Mouse (Mus musculus) heart, embryonic 14.5 days (tissue): Measurements from ENCODE around the gene Ankrd37. TPM values are rescaled to one million over a fixed set of nuclear protein-coding genes. Genes with fewer than 3 reads are reported as not detected.

ENCODE experiments used
- ATAC-seq: fragments of 200-750 bp; cut with Nextera tagmentation; 2 replicates; pipeline ENCODE4 v1.8.0; 2017; ENCODE audit warnings: low read depth, moderate TSS enrichment; ENCODE audit not compliant: insufficient number of reproducible peaks, insufficient read depth, low FRiP score
- H3K27ac ChIP-seq, 2 experiments: fragments of 200-500 bp in 1 of 2; fragments of 300-500 bp in 1 of 2; sonication (generic) in 1 of 2; replicated peaks in 1 of 2; 2 replicates each; pipeline ENCODE4 v1.5.1; 2012 to 2014; ENCODE audit warnings: low read depth in 2 of 2, low read length in 2 of 2, control low read depth in 1 of 2, mild to moderate bottlenecking in 1 of 2, mixed read lengths in 1 of 2; ENCODE audit not compliant: control insufficient read depth in 1 of 2, insufficient read depth in 1 of 2
- H3K27me3 ChIP-seq: fragments of 300-500 bp; sonication (generic); 2 replicates; pipeline ENCODE4 v1.6.1; 2014; ENCODE audit warnings: mild to moderate bottlenecking, low read length, control low read depth; ENCODE audit not compliant: control insufficient read depth, insufficient read depth
- H3K36me3 ChIP-seq: fragments of 300-500 bp; sonication (generic); 2 replicates; pipeline ENCODE4 v1.6.1; 2014; ENCODE audit warnings: mild to moderate bottlenecking, control low read depth, low read length, mixed read lengths; ENCODE audit not compliant: control insufficient read depth, insufficient read depth
- H3K4me1 ChIP-seq, 2 experiments: fragments of 200-500 bp in 1 of 2; fragments of 300-500 bp in 1 of 2; sonication (generic) in 1 of 2; 2 replicates each; pipeline ENCODE4 v1.6.1; 2012 to 2014; ENCODE audit warnings: low read length in 2 of 2, control low read depth in 1 of 2, mixed read lengths in 1 of 2; ENCODE audit not compliant: control insufficient read depth in 2 of 2, insufficient read depth in 2 of 2
- H3K4me2 ChIP-seq: fragments of 300-500 bp; sonication (generic); 2 replicates; pipeline ENCODE4 v1.6.1; 2014; ENCODE audit warnings: mild to moderate bottlenecking, low read length
- H3K4me3 ChIP-seq, 2 experiments: fragments of 200-500 bp in 1 of 2; fragments of 300-500 bp in 1 of 2; sonication (generic) in 1 of 2; 2 replicates each; pipeline ENCODE4 v1.5.1; 2012 to 2014; ENCODE audit warnings: low read length in 2 of 2, mild to moderate bottlenecking in 2 of 2, control low read depth in 1 of 2, low read depth in 1 of 2, moderate library complexity in 1 of 2; ENCODE audit not compliant: control insufficient read depth in 1 of 2, insufficient read depth in 1 of 2
- H3K9ac ChIP-seq: fragments of 300-500 bp; sonication (generic); 2 replicates; pipeline ENCODE4 v1.6.1; 2014; ENCODE audit warnings: mild to moderate bottlenecking, low read length
- H3K9me3 ChIP-seq: fragments of 300-500 bp; sonication (generic); 2 replicates; pipeline ENCODE4 v1.6.1; 2016; ENCODE audit warnings: low read length, control low read depth; ENCODE audit not compliant: control insufficient read depth
- WGBS: fragments of 180-500 bp; shearing (Covaris S2); extraction: QIAGEN DNeasy Blood & Tissue Kit; methylation state at CpG from one replicate; pipeline ENCODE4 v1.1.7; 2014; 5-methylcytosine and 5-hydroxymethylcytosine counted together
- polyA plus RNA-seq: library from polyadenylated mRNA; unstranded; fragments of >200 nt; fragmentation: Nextera tagmentation; extraction: Ambion mirVana; gene quantifications from 2 replicates; pipeline ENCODE4 v1.2.1, GENCODE M21; 2014

The Ankrd37 gene
- polyA plus RNA-seq, 1 experiment from 2014 or later, result 17.7 TPM

DNA sequence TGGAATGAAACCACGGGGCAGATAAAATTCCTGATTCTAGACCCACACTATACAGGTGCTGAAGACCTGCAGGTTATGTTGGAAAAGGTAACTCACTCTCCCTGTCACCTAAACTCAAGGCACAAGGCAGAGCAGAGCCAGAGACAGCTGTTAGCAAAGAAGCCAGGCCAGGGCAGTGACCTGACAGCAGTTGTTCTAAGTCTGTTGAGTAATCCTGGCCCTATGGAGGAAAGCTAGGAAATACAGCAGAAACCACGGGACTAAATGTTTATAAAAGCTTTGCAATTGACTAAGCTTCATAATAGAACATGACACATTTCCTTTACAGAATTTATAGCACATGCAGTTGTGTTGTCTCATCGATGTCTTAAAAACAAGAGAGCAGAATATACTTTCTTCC is 9.9 kb downstream of the Ankrd37 start:
- no peak overlapping the region for H3K4me2 ChIP-seq
- peaks cover 3 to 5% of the 10 kb centered on the region in 2 experiments; a peak in 3 of 4 replicates for H3K4me1 ChIP-seq
- no peak for ATAC-seq
- no peak overlapping the region for H3K27ac ChIP-seq
- peaks cover 60% of the 10 kb centered on the region for H3K36me3 ChIP-seq
- 84% methylated on average over 3 of the region's 3 CpGs for WGBS
- H3K9ac ChIP-seq, result no peak overlapping the region
- no peaks in the 10 kb centered on the region for H3K9me3 ChIP-seq
- H3K4me3 ChIP-seq, result no peak overlapping the region
- no peaks in the 10 kb centered on the region for H3K27me3 ChIP-seq

DNA sequence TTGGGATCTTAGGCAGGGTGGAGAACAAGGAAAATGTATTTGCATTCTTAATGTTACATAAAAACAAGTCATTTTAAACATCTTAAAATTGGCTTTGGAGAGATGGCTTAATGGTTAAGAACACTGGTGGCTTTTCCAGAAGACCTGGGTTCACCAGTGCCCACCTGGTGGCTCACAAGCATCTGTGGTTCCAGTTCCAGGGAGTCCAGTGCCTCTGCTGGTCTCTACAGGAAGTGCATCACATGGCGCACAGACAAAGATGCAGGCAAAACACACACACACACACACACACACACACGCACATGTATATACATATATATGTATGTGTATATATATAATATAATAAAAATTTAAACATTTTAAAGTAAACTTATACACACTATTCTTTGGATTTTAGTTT is 11.4 kb downstream of the Ankrd37 start:
- H3K4me1 ChIP-seq, result peaks cover 0 to under 1% of the 10 kb centered on the region in 2 experiments; a peak in 1 of 4 replicates
- ATAC-seq, result no peak
- H3K36me3 ChIP-seq, result peaks cover 71% of the 10 kb centered on the region
- H3K9me3 ChIP-seq, result no peaks in the 10 kb centered on the region
- no peak overlapping the region for H3K9ac ChIP-seq
- whole genome bisulfite sequencing, result 92% methylated on average over 2 of the region's 2 CpGs
- H3K27ac ChIP-seq, result no peak overlapping the region
- H3K27me3 ChIP-seq, result no peaks in the 10 kb centered on the region
- no peak overlapping the region for H3K4me3 ChIP-seq
- no peak overlapping the region for H3K4me2 ChIP-seq

DNA sequence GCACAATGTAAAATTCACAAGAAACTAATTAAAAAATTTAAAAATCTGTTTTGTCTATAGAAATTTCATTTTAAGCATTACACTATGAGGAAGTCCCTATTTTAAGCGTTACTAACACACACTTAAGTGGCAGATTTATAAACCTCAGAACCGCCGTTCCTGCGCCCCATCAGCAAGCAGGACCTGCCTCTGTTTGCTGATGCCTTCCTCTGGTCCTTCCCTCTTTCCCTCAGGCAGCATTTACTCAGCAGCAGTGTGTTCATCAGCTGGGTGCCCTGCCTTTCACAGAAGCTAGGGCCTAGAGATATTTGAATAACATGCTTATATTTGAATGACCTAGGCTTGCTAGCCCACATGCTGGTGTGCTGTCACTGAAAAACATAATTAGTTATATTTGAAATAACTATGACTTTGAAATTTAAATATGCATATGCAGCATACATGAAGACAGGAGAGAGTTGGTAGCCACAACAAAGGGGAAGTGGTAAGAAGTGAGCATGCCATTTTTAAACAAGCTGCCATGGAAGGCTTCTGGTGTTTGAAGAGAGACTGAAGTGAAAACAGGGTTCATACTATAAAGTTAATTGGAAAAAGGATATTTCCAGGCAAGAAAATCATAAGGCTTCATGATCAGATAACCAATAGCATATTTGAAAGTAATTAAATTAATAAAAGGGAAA is 14.7 kb downstream of the Ankrd37 start:
- Histone ChIP-seq H3K9me3 (no peaks in the 10 kb centered on the region), H3K4me1 (no peaks in the 10 kb centered on the region), H3K27ac (no peak overlapping the region), H3K4me2 (no peak overlapping the region), H3K36me3 (peaks cover 71% of the 10 kb centered on the region), H3K9ac (no peak overlapping the region), H3K27me3 (no peaks in the 10 kb centered on the region), H3K4me3 (no peak overlapping the region)
- 96% methylated on average over 4 of the region's 4 CpGs for WGBS
- ATAC-seq, result no peak

DNA sequence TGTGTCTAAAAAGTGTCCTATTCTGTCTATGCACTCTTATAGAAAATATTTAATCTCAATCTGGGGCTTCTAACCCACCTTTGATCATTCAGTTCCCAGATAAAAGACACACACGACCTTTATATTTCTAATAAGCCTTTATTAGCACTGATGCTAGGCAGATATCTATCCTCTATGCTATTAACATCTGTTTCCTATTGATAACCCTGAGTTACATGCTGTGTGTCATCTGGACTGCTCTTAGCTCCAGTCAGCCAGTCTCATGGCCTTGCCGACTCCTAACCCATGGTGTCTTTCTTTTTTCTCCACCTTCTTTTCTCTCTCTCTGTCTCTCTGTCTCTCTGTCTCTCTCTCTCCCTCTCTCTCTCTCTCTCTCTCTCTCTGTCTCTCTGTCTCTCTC is 17.3 kb downstream of the Ankrd37 start:
- H3K4me1 ChIP-seq, result no peaks in the 10 kb centered on the region
- H3K36me3 ChIP-seq, result peaks cover 71% of the 10 kb centered on the region
- no peak overlapping the region for H3K9ac ChIP-seq
- no peaks in the 10 kb centered on the region for H3K9me3 ChIP-seq
- no peak overlapping the region for H3K27ac ChIP-seq
- H3K4me2 ChIP-seq, result no peak overlapping the region
- no peak overlapping the region for H3K4me3 ChIP-seq
- ATAC-seq, result no peak
- WGBS, result 46% methylated on average over 2 of the region's 2 CpGs
- H3K27me3 ChIP-seq, result no peaks in the 10 kb centered on the region

DNA sequence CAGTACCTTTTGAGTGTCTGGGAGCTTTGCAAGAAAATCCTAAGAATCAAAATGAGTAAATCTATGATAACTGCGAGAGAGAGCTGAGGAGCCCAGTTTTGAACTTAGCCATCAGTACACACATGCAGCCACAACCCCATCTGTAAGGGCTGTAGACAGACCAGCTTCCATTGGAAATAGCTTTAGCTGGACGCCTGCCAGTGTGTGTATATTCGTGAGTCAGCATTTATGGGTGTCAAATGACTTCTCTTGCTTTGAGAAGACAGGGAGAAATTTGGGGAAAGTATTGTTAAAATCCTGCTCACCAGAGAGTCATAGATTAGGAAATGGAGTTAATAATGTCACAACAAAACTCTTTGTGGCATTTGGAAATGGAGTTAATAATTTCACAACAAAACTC is 18.8 kb downstream of the Ankrd37 start:
- H3K9me3 ChIP-seq, result no peaks in the 10 kb centered on the region
- no peak overlapping the region for H3K4me2 ChIP-seq
- 77% methylated on average over 3 of the region's 3 CpGs for WGBS
- peaks cover 78% of the 10 kb centered on the region for H3K36me3 ChIP-seq
- H3K9ac ChIP-seq, result no peak overlapping the region
- H3K27me3 ChIP-seq, result no peaks in the 10 kb centered on the region
- H3K4me3 ChIP-seq, result no peak overlapping the region
- no peak overlapping the region for H3K27ac ChIP-seq
- no peaks in the 10 kb centered on the region for H3K4me1 ChIP-seq
- no peak for ATAC-seq

DNA sequence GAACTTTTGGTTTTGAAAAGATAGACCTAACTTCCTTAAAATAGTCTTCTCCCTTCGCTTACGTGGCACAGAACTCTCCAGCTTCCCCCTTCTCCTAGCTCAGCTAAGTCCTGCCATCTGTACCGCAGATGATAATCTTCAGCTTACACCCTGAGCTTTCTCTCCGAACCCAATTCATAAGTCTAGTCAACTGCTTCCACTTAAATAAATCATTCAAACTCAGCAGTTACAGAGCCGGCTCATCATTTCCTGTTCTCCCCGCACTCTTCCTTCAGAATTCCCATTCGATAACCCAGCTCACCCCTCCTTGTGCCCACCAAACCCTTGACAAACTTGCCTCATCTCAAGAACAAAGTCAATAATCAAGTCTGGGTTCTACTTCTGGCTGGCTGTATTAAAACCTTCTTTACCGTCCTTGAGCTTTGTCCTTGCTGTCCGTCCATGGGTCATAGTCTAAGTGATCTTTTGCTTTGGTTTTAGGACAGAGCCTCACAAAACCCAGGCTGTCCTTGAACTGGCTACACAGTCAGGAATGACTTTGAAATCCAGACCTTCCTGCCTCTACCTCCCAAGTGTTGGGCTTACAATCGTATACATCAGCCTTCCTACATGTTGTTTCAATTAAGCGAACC is 29.6 kb downstream of the Ankrd37 start:
- H3K4me2 ChIP-seq, result peak overlapping the region; percentile 65
- WGBS, result 57% methylated on average over 11 of the region's 11 CpGs
- H3K4me3 ChIP-seq, result peak overlapping the region; percentile 63 to 65
- peaks cover 30% of the 10 kb centered on the region for H3K36me3 ChIP-seq
- no peaks in the 10 kb centered on the region for H3K27me3 ChIP-seq
- peak overlapping the region; percentile 79 for H3K9ac ChIP-seq
- ATAC-seq, result no peak
- H3K4me1 ChIP-seq, result peaks cover 8 to 10% of the 10 kb centered on the region in 2 experiments; a peak in 3 of 4 replicates
- peak overlapping the region in 1 of 2 experiments; percentile 76; a peak in 1 of 4 replicates for H3K27ac ChIP-seq
- 0 out of 2 replicates have a peak, but pooled peaks cover 3% of the 10 kb centered on the region for H3K9me3 ChIP-seq

DNA sequence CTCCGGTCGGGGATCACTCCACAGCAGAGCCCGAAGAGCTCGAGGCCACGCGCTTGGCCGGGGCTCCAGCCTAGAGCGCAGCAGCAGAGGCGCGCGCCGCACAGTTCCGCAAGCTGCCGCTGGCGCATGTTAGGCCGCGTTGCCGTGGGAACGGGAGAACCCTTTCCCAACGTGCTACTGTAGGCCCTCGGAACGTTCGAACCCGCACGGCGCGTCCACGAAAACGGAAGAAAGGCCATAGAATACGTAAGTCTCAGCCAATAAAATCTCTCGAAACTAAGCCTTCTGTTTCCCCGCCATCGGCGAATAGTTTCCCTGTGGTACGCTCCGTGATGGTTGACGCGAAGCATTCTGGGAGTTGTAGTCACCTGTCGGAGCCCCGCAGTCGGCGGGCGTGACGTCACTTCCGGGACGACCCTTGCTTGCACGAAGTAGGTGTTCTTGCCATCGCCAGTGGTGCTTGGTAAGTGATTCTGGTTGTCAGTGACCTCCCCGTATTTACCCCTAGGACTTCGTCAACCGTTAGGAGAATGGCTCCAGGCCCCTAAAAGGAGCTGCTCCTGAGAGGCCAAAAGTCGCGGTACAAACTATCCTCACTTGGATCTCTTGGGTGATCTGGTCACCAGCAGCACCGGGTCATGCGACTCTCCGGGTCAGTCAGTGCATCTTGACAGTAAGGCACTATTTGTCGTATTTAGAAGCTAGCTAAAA is 30.2 kb downstream of the Ankrd37 start, which contains the start of the genes 1700029J07Rik and Ufsp2:
1700029J07Rik (minus strand) TSS at position 127 of the 711 bp plus-strand sequence.
Ufsp2 (plus strand) TSS at position 403 of the 711 bp plus-strand sequence.
- peak; percentile 95 for ATAC-seq
- H3K27ac ChIP-seq, result peak within 1 kb of the TSS; percentile 69 to 76
- 1% methylated on average over 57 of the region's 57 CpGs for WGBS
- peak within 1 kb of the TSS; percentile 79 for H3K9ac ChIP-seq
- no peaks in the 10 kb centered on the region for H3K27me3 ChIP-seq
- peaks cover 24% of the 10 kb centered on the region for H3K36me3 ChIP-seq
- peaks cover 8 to 10% of the 10 kb centered on the region in 2 experiments; a peak in 3 of 4 replicates for H3K4me1 ChIP-seq
- H3K4me2 ChIP-seq, result peak within 1 kb of the TSS; percentile 65
- 0 out of 2 replicates have a peak, but pooled peaks cover 3% of the 10 kb centered on the region for H3K9me3 ChIP-seq
- peak within 1 kb of the TSS; percentile 63 to 65 for H3K4me3 ChIP-seq
